Mouse (Mus musculus) Patski (cell line): Measurements from ENCODE around the gene Chid1. TPM values are rescaled to one million over a fixed set of nuclear protein-coding genes. Genes with fewer than 3 reads are reported as not detected.

Experiments
- ATAC-seq: fragments of 100-300 bp; one replicate; pipeline ENCODE4 v1.8.0; 2021
- CTCF ChIA-PET: fragments of 350-600 bp; sonication (Branson Sonifier 250); formaldehyde crosslinking; loops from one replicate; lab custom pipeline; 2022; ENCODE audit warnings: inconsistent platforms; lab: Charles Lee
- POLR2A ChIA-PET: fragments of 350-600 bp; sonication (Branson Sonifier 250); formaldehyde crosslinking; loops from one replicate; lab custom pipeline; 2022; ENCODE audit warnings: antibody characterized with exemption, inconsistent platforms; lab: Charles Lee
- DNase-seq: peaks from one replicate; pipeline ENCODE4 v3.0.0-alpha.2; 2011; ENCODE audit warnings: low read depth, low spot score
- H3K27me3 ChIP-seq: fragments of 371-371 bp; one replicate; pipeline ENCODE4 v1.5.1; 2021
- CTCF ChIP-seq: fragments of 100-300 bp; IDR thresholded peaks from one replicate; pipeline ENCODE4 v1.5.1; 2021
- in situ Hi-C: fragments of 300-500 bp; cut with MboI; formaldehyde crosslinking; loops from 3 replicates; pipeline ENCODE4 v1.11.1; 2018; ENCODE audit warnings: low pct_unique_long_range_greater_than_20kb, mixed read lengths
- polyA plus RNA-seq: library from polyadenylated mRNA; unstranded; gene quantifications from one replicate; pipeline ENCODE4 v1.2.3, GENCODE M21; 2021

Gene Chid1
- polyA plus RNA-seq, 1 experiment from 2014 or later = 41.6 TPM

GRCm38 (mm10) chr7:141461521-141462332 lies 77.9 kb downstream of the Chid1 start:
- no peaks in the 10 kb centered on the region for H3K27me3 ChIP-seq

GRCm38 (mm10) chr7:141460391-141461113 lies 79.1 kb downstream of the Chid1 start, which contains the start of gene Cracr2b:
TSS of gene Cracr2b (plus strand) at chr7:141461094.
- in situ Hi-C loops = loop anchor here (25.0 kb wide), 1 partner anchor 927 kb away; the partner anchor contains the start of genes Ctsd and Gm49369
- CTCF ChIA-PET = interaction anchor here (1.3 kb wide), 1 partner anchor 16 kb away, joined by 3 read pairs; no protein-coding TSS in a partner anchor
- TF ChIP-seq CTCF = no peak
- POLR2A ChIA-PET = interaction anchor here (0.6 to 0.7 kb wide), 2 partner anchors 73 to 599 kb away, joined by 4 to 5 read pairs; no protein-coding TSS in a partner anchor
- DNase-seq = no peak
- H3K27me3 ChIP-seq = no peaks in the 10 kb centered on the region
- no peak for ATAC-seq

More at GRCm38 (mm10) chr7:141461521-141462332, 77.9 kb downstream of the Chid1 start:
- ATAC-seq (no peak), DNase-seq (no peak)
- CTCF ChIA-PET = no interaction called here
- in situ Hi-C loops = loop anchor here (25.0 kb wide), 1 partner anchor 926 kb away; the partner anchor contains the start of genes Ctsd and Gm49369
- TF ChIP-seq CTCF = no peak
- POLR2A ChIA-PET = interaction anchor here (0.6 to 1.4 kb wide), 5 partner anchors 9 to 598 kb away, joined by 3 to 5 read pairs (median 4); no protein-coding TSS in a partner anchor

GRCm38 (mm10) chr7:141460001-141460390 lies 79.7 kb downstream of the Chid1 start:
- ChIA-PET CTCF (interaction anchor here (1.3 kb wide), 1 partner anchor 16 kb away, joined by 3 read pairs; no protein-coding TSS in a partner anchor), POLR2A (interaction anchor here (0.7 to 6.5 kb wide), 2 partner anchors 8 to 72 kb away, joined by 4 to 47 read pairs; partner anchors contain the start of gene Cd151)
- ATAC-seq (no peak), DNase-seq (no peak)
- H3K27me3 ChIP-seq = no peaks in the 10 kb centered on the region
- TF ChIP-seq CTCF = no peak
- in situ Hi-C loops = loop anchor here (25.0 kb wide), 1 partner anchor 927 kb away; the partner anchor contains the start of genes Ctsd and Gm49369

- ChIA-PET POLR2A (interaction anchor here (1.4 to 6.5 kb wide), 2 partner anchors 9 to 12 kb away, joined by 5 to 47 read pairs; partner anchors contain the start of gene Cd151), CTCF (interaction anchor here (1.4 to 1.6 kb wide), 2 partner anchors 11 to 25 kb away, joined by 3 to 7 read pairs; no protein-coding TSS in a partner anchor)
- DNase-seq (no peak), ATAC-seq (no peak)
- TF ChIP-seq CTCF = no peak
- in situ Hi-C loops = loop anchor here (25.0 kb wide), 1 partner anchor 928 kb away; the partner anchor contains the start of genes Ctsd and Gm49369
- H3K27me3 ChIP-seq = no peaks in the 10 kb centered on the region
These were observed 80.4 kb downstream of the Chid1 start for GRCm38 (mm10) chr7:141459301-141459711.

- CTCF ChIA-PET = interaction anchor here (1.0 to 1.6 kb wide), 3 partner anchors 9 to 26 kb away, joined by 3 to 7 read pairs (median 3); partner anchors contain the start of gene Cd151
- H3K27me3 ChIP-seq = no peaks in the 10 kb centered on the region
- ATAC-seq (no peak), DNase-seq (no peak)
- in situ Hi-C loops = loop anchor here (25.0 kb wide), 1 partner anchor 929 kb away; the partner anchor contains the start of genes Ctsd and Gm49369
- POLR2A ChIA-PET = interaction anchor here (1.4 to 6.5 kb wide), 2 partner anchors 9 to 13 kb away, joined by 5 to 47 read pairs; partner anchors contain the start of gene Cd151
- TF ChIP-seq CTCF = no peak
These were observed 81.0 kb downstream of the Chid1 start for GRCm38 (mm10) chr7:141458661-141459060.

- H3K27me3 ChIP-seq = no peaks in the 10 kb centered on the region
- no peak for DNase-seq
- no peak for TF ChIP-seq CTCF
- in situ Hi-C loops = loop anchor here (25.0 kb wide), 1 partner anchor 929 kb away; the partner anchor contains the start of genes Ctsd and Gm49369
- no peak for ATAC-seq
- ChIA-PET CTCF (interaction anchor here (1.0 to 1.7 kb wide), 6 partner anchors 9 to 48 kb away, joined by 3 to 7 read pairs (median 4); partner anchors contain the start of gene Cd151), POLR2A (interaction anchor here (1.4 to 6.5 kb wide), 2 partner anchors 10 to 13 kb away, joined by 5 to 47 read pairs; partner anchors contain the start of gene Cd151)
These were observed 81.5 kb downstream of the Chid1 start for GRCm38 (mm10) chr7:141457986-141458660.

- in situ Hi-C loops = loop anchor here (25.0 kb wide), 1 partner anchor 930 kb away; the partner anchor contains the start of genes Ctsd and Gm49369
- ATAC-seq (no peak), DNase-seq (no peak)
- POLR2A ChIA-PET = interaction anchor here (0.6 to 6.5 kb wide), 5 partner anchors 8 to 100 kb away, joined by 3 to 47 read pairs (median 3); partner anchors contain the start of gene Cd151
- CTCF ChIA-PET = interaction anchor here (0.9 to 1.7 kb wide), 4 partner anchors 10 to 96 kb away, joined by 3 to 6 read pairs (median 4); partner anchors contain the start of gene Cd151
- no peaks in the 10 kb centered on the region for H3K27me3 ChIP-seq
- TF ChIP-seq CTCF = no peak
These were observed 82.4 kb downstream of the Chid1 start for GRCm38 (mm10) chr7:141457236-141457635.

- no peak for TF ChIP-seq CTCF
- ATAC-seq (no peak), DNase-seq (no peak)
- in situ Hi-C loops = loop anchor here (25.0 kb wide), 1 partner anchor 931 kb away; the partner anchor contains the start of genes Ctsd and Gm49369
- POLR2A ChIA-PET = interaction anchor here (0.6 to 6.5 kb wide), 5 partner anchors 9 to 100 kb away, joined by 3 to 47 read pairs (median 3); partner anchors contain the start of gene Cd151
- CTCF ChIA-PET = interaction anchor here (0.9 to 1.7 kb wide), 4 partner anchors 10 to 96 kb away, joined by 3 to 6 read pairs (median 4); partner anchors contain the start of gene Cd151
- no peaks in the 10 kb centered on the region for H3K27me3 ChIP-seq
These were observed 82.9 kb downstream of the Chid1 start for GRCm38 (mm10) chr7:141456739-141457138.
